Comparison of ENCODE assay signal across 9 mouse cellular contexts in genomic region chr5:118655025-118655424, GRCm38 (mm10).
DNase-seq lines count a peak whose midpoint lies in the region; ATAC-seq and TF ChIP-seq lines count a peak whose summit lies in the region.
"Had no signal": no experiment of that assay in that cellular context is flagged by ENCODE, and none has a peak within 500 bp of the region (broad histone marks: within the 10 kb centered on the region; RNA-seq: fewer than 3 reads in every experiment).

No protein-coding gene starts in this region.

- WGBS in spleen, adult 2 months, result 73% methylated on average over 2 of the region's 2 CpGs
- WGBS in hindbrain, embryonic 12.5 days, result 61% methylated on average over 2 of the region's 2 CpGs
- WGBS in midbrain, embryonic 16.5 days, result 35% methylated on average over 2 of the region's 2 CpGs

- peak; percentile 36 for DNase-seq in gastrocnemius, adult 18-20 months (ENCODE audit: low spot score)
- DNase-seq in gastrocnemius, postnatal 36 days, result no peak
- DNase-seq in spleen, adult 2 months (ENCODE audit: low read depth in 1 of 2, low spot score in 2 of 2), result peak in 1 of 2 experiments; percentile 31
- no peak for DNase-seq in spleen, postnatal 14 days (ENCODE audit: low spot score in 2 of 2)
- no peak for DNase-seq in right cerebral cortex, postnatal 36 days (ENCODE audit: low spot score in 2 of 2)
- no peak for DNase-seq in spleen, postnatal 4 days (ENCODE audit: low spot score in 2 of 2)

- H3K9me3 ChIP-seq in hindbrain, embryonic 12.5 days (replicated peaks), result no peaks in the 10 kb centered on the region
- no peaks in the 10 kb centered on the region for H3K9me3 ChIP-seq in midbrain, embryonic 16.5 days (replicated peaks; ENCODE audit: control insufficient read depth, low read length, poor library complexity, severe bottlenecking)
- H3K9me3 ChIP-seq: heart, embryonic 13.5 days had no signal

- H3K4me2 ChIP-seq in hindbrain, embryonic 12.5 days (replicated peaks), result no peak overlapping the region
- no peak overlapping the region for H3K4me2 ChIP-seq in midbrain, embryonic 16.5 days (ENCODE audit: low read length)
- H3K4me2 ChIP-seq: heart, embryonic 13.5 days had no signal

- TF ChIP-seq CTCF in spleen, adult 2 months (IDR thresholded peaks at IDR 0.05; ENCODE audit: extremely low read depth, insufficient read depth, insufficient read length, insufficient replicate concordance), result peak; percentile 51; the same call in 1 of the 2 replicates

- peaks cover 7% of the 10 kb centered on the region; the same call in 1 of the 2 replicates for H3K4me1 ChIP-seq in spleen, adult 2 months (ENCODE audit: control insufficient read depth, insufficient read depth, insufficient read length)
- peaks cover 17% of the 10 kb centered on the region for H3K4me1 ChIP-seq in hindbrain, embryonic 12.5 days
- peaks cover 17% of the 10 kb centered on the region for H3K4me1 ChIP-seq in midbrain, embryonic 16.5 days (ENCODE audit: control insufficient read depth, insufficient read depth, low read length)

- no peak for TF ChIP-seq POLR2A in spleen, adult 2 months (IDR thresholded peaks at IDR 0.05; ENCODE audit: low read depth, low read length)

- H3K4me3 ChIP-seq in spleen, adult 2 months (ENCODE audit: extremely low read depth, insufficient read depth, insufficient read length), result no peak overlapping the region
- H3K4me3 ChIP-seq in hindbrain, embryonic 12.5 days, result no peak overlapping the region
- no peak overlapping the region for H3K4me3 ChIP-seq in midbrain, embryonic 16.5 days (ENCODE audit: low read depth, low read length)
- H3K4me3 ChIP-seq: heart, embryonic 13.5 days had no signal

- intact Hi-C loops in gastrocnemius, postnatal 36 days (cut with DNase I), result loop anchor here (5.0 to 10.0 kb wide), 2 partner anchors 47 to 380 kb away; no protein-coding TSS in a partner anchor

- peak; percentile 63 for ATAC-seq in hindbrain, embryonic 12.5 days (ENCODE audit: low FRiP score)
- peak; percentile 76; the same call in 1 of the 2 replicates for ATAC-seq in midbrain, embryonic 16.5 days

- no peaks in the 10 kb centered on the region for H3K27me3 ChIP-seq in spleen, adult 2 months (ENCODE audit: control insufficient read depth, insufficient read depth, low read length)
- H3K27me3 ChIP-seq in hindbrain, embryonic 12.5 days, result no peaks in the 10 kb centered on the region
- H3K27me3 ChIP-seq in midbrain, embryonic 16.5 days (ENCODE audit: control insufficient read depth, insufficient read depth, low read depth, low read length), result no peaks in the 10 kb centered on the region
- H3K27me3 ChIP-seq: heart, embryonic 13.5 days had no signal

- no peaks in the 10 kb centered on the region for H3K36me3 ChIP-seq in spleen, adult 2 months (ENCODE audit: control insufficient read depth, insufficient read depth, low read length)
- H3K36me3 ChIP-seq in hindbrain, embryonic 12.5 days, result no peaks in the 10 kb centered on the region
- H3K36me3 ChIP-seq in midbrain, embryonic 16.5 days (ENCODE audit: control insufficient read depth, insufficient read depth, low read length), result no peaks in the 10 kb centered on the region
- H3K36me3 ChIP-seq: heart, embryonic 13.5 days had no signal

- H3K27ac ChIP-seq in spleen, adult 2 months (ENCODE audit: insufficient read depth, low read length), result no peak overlapping the region
- H3K27ac ChIP-seq in hindbrain, embryonic 12.5 days, result no peak overlapping the region; the same call in 1 of the 2 replicates
- peak overlapping the region; percentile 65 for H3K27ac ChIP-seq in midbrain, embryonic 16.5 days (ENCODE audit: low read length)

- H3K9ac ChIP-seq in hindbrain, embryonic 12.5 days, result no peak overlapping the region
- H3K9ac ChIP-seq in midbrain, embryonic 16.5 days (ENCODE audit: low read depth, low read length), result no peak overlapping the region
